Mouse (Mus musculus) adrenal gland, adult 18-20 months (tissue): ENCODE measurements around the gene Pygm. TPM values are rescaled to one million over a fixed set of nuclear protein-coding genes. Genes with fewer than 3 reads are reported as not detected.

Experiments used
- DNase-seq, 2 experiments: peaks; one replicate each; pipeline ENCODE4 v3.0.0; 2021 to 2022; ENCODE audit warnings: low spot score in 2 of 2
- microRNA-seq, 2 experiments: library from miRNA; unstranded; fragments of <30 nt; microRNA quantifications; one replicate each; pipeline ENCODE4 v1.2.0; 2021; ENCODE audit warnings: borderline number of aligned reads in 2 of 2
- total RNA-seq, 2 experiments: library from RNA; stranded (reverse); gene quantifications; 1 replicate in 1 of 2; 2 replicates in 1 of 2; pipeline ENCODE4 v1.2.3; 2021

The Pygm gene
- total RNA-seq, 2 experiments from 2014 or later: 55.0 to 65.0 TPM

GRCm38 (mm10) chr19:6426703-6427500, 42.7 kb downstream of the Pygm start:
- no peak for DNase-seq

GRCm38 (mm10) chr19:6427653-6428434, 43.6 kb downstream of the Pygm start:
- DNase-seq: no peak

GRCm38 (mm10) chr19:6428501-6429200, 44.5 kb downstream of the Pygm start:
- no peak for DNase-seq

GRCm38 (mm10) chr19:6443016-6443415, 58.8 kb downstream of the Pygm start:
- DNase-seq: no peak

GRCm38 (mm10) chr19:6445761-6446423, 61.7 kb downstream of the Pygm start:
- DNase-seq: no peak

- DNase-seq: no peak
Measured at GRCm38 (mm10) chr19:6446736-6447437, 62.7 kb downstream of the Pygm start.

Small RNAs within 50 kb of the gene (microRNA-seq; reads per million reads assigned to microRNA genes)
- gene Mir6989: 0.47 to 1.2 reads per million in 2 experiments

Other genes with a start within 250 kb of the Pygm start
- 1 to 10 TPM; 1.6 to 3.1 TPM for gene Batf2, start 243.4 kb upstream of the Pygm start, total RNA-seq
- gene Arl2, start 242.9 kb upstream of the Pygm start, total RNA-seq: 10 to 100 TPM; 84.7 to 87.7 TPM
- 1 to 10 TPM in 1 of 2 experiments, under 1 TPM in 1; 0.99 to 1.3 TPM for gene Majin, start 200.0 kb upstream of the Pygm start, total RNA-seq
- gene Gpha2, start 158.0 kb upstream of the Pygm start, total RNA-seq: 10 to 100 TPM; 21.9 to 24.2 TPM
- 100 to 1,000 TPM in 1 of 2 experiments, 10 to 100 TPM in 1; 97.0 to 115 TPM for gene Ppp2r5b, start 148.5 kb upstream of the Pygm start, total RNA-seq
- 10 to 100 TPM; 26.4 to 37.1 TPM for gene Atg2a, start 142.7 kb upstream of the Pygm start, total RNA-seq
- 100 to 1,000 TPM; 112 to 157 TPM for gene Ehd1, start 107.7 kb upstream of the Pygm start, total RNA-seq
- gene Cdc42bpg, start 77.9 kb upstream of the Pygm start, total RNA-seq: 10 to 100 TPM; 15.1 to 19.3 TPM
- 10 to 100 TPM; 48.2 to 54.2 TPM for gene Men1, start 49.4 kb upstream of the Pygm start, total RNA-seq
- 10 to 100 TPM; 31.1 to 40.1 TPM for gene Map4k2, start 43.3 kb upstream of the Pygm start, total RNA-seq
- gene Sf1, start 20.7 kb upstream of the Pygm start, total RNA-seq: 100 to 1,000 TPM; 233 to 277 TPM
- 10 to 100 TPM; 38.0 to 44.8 TPM for gene Rasgrp2, start 14.9 kb downstream of the Pygm start, total RNA-seq
- 1 to 10 TPM; 6.8 to 7.4 TPM for gene Nrxn2, start 34.3 kb downstream of the Pygm start, total RNA-seq
- under 1 TPM in 1 of 2 experiments, not detected in 1; 0.17 TPM for gene Slc22a12, start 158.6 kb downstream of the Pygm start, total RNA-seq